In the genomic region with DNA sequence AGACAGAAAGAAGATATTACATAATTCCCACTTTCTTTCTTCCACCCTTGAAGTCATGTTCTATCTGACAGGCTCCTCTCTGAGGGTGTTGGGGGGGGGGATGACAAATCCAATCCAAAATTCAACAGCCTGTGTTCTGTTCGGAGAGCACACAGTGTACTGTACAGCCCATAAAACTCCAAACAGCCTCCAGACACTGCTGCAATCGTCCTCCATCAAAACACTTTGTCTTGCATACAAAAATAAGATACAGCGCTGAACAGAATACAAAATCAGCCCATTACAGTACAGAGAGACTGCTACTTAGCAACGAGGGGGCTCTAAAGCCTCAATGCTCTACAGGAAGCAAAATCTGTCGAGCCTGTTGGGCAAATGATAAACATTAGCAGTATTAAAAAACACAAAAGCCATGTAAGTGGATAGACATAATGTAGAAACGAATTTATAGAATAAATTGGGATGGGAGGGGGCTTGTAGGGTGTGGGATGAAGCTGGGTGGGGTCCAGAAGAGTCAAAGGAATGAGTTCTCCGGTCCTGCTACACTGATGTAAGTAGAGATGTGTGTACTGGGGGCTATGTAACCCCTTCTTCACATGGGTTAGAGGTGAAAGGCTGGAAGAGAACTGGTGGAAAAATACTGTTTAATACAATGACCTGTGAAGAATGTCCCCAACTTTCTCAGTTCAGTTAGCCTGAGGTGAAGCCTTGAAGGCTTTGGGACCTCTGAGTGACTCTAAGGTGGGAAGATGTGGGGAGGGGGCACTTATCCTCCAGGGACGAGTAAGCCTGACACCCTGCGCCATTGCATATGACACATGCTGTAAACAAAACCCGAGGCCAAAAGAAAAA, we compare ENCODE assay signal across 7 mouse cellular contexts.
DNase-seq lines count a peak whose midpoint lies in the region; ATAC-seq and TF ChIP-seq lines count a peak whose summit lies in the region.

No protein-coding gene starts in this region.

- peak overlapping the region; percentile 45 for H3K27ac ChIP-seq in forebrain, embryonic 14.5 days (ENCODE audit: low read depth, low read length)
- peak overlapping the region; percentile 79 for H3K27ac ChIP-seq in hindbrain, postnatal 0 days

- peaks cover 70% of the 10 kb centered on the region for H3K4me1 ChIP-seq in forebrain, embryonic 14.5 days (ENCODE audit: control insufficient read depth, insufficient read depth, low read length)
- H3K4me1 ChIP-seq in hindbrain, postnatal 0 days (ENCODE audit: insufficient read depth, low read length) = peaks cover 59% of the 10 kb centered on the region

- H3K27me3 ChIP-seq in forebrain, embryonic 14.5 days (replicated peaks; ENCODE audit: control insufficient read depth, insufficient read depth, low read length) = no peaks in the 10 kb centered on the region; the same call in 1 of the 2 replicates
- no peaks in the 10 kb centered on the region for H3K27me3 ChIP-seq in hindbrain, postnatal 0 days (ENCODE audit: insufficient read depth, low read length)

- no peaks in the 10 kb centered on the region for H3K36me3 ChIP-seq in forebrain, embryonic 14.5 days (ENCODE audit: control insufficient read depth, insufficient read depth, low read length)
- H3K36me3 ChIP-seq in hindbrain, postnatal 0 days (ENCODE audit: insufficient read depth, low read length) = no peaks in the 10 kb centered on the region

- ATAC-seq in forebrain, embryonic 14.5 days = peak; percentile 30
- peak; percentile 55 for ATAC-seq in hindbrain, postnatal 0 days
- ATAC-seq in inflammation-experienced regulatory T-cells, adult 6 months = no peak

- H3K9ac ChIP-seq in forebrain, embryonic 14.5 days (ENCODE audit: low read length) = peak overlapping the region; percentile 35; the same call in 1 of the 2 replicates
- 0 out of 2 replicates have a peak overlapping the region, but pooled peaks have one; percentile 28 for H3K9ac ChIP-seq in hindbrain, postnatal 0 days (replicated peaks; ENCODE audit: low read length)

- 18% methylated on average over 10 of the region's 10 CpGs for WGBS in forebrain, embryonic 14.5 days
- WGBS in hindbrain, postnatal 0 days = 13% methylated on average over 10 of the region's 10 CpGs

- peak overlapping the region; percentile 32 for H3K4me2 ChIP-seq in forebrain, embryonic 14.5 days (ENCODE audit: low read length)
- H3K4me2 ChIP-seq in hindbrain, postnatal 0 days (ENCODE audit: low read depth, low read length) = peak overlapping the region; percentile 47

- DNase-seq in layer of hippocampus, adult 18-20 months (ENCODE audit: low spot score in 2 of 2) = peak; percentile 70 to 93
- no peak for DNase-seq in layer of hippocampus, postnatal 10 days (ENCODE audit: low spot score in 2 of 2)
- DNase-seq in forebrain, embryonic 14.5 days (ENCODE audit: low spot score) = peak; percentile 80
- peak; percentile 74 for DNase-seq in hindbrain, postnatal 0 days (ENCODE audit: low spot score)
- DNase-seq in lung, postnatal 10 days = peak; percentile 77
- no peak for DNase-seq in thymus, postnatal 36 days

- no peaks in the 10 kb centered on the region for H3K9me3 ChIP-seq in forebrain, embryonic 14.5 days (replicated peaks; ENCODE audit: control insufficient read depth, low read length)
- no peaks in the 10 kb centered on the region for H3K9me3 ChIP-seq in hindbrain, postnatal 0 days (ENCODE audit: low read length)

- no peak for TF ChIP-seq CTCF in hindbrain, postnatal 0 days (IDR thresholded peaks at IDR 0.05; ENCODE audit: low read depth)

- H3K4me3 ChIP-seq in forebrain, embryonic 14.5 days (ENCODE audit: low read depth, low read length) = no peak overlapping the region
- no peak overlapping the region for H3K4me3 ChIP-seq in hindbrain, postnatal 0 days (ENCODE audit: low read length)

Comparison
In these comparisons a context has a peak if more than half of its experiments do, and no peak if none do; other contexts are left out.
1. DNase-seq: peak in layer of hippocampus, adult 18-20 months (2 of 2), forebrain, embryonic 14.5 days (single experiment), hindbrain, postnatal 0 days (single experiment) and lung, postnatal 10 days (single experiment); none in layer of hippocampus, postnatal 10 days (0 of 2) and thymus, postnatal 36 days (0 of 2).